Mouse (Mus musculus) hematopoietic multipotent progenitor cell, adult 10-12 weeks (in vitro differentiated cells): ENCODE results near the gene Klhl2. TPM values are rescaled to one million over a fixed set of nuclear protein-coding genes. Genes with fewer than 3 reads are reported as not detected.

Source experiments
- polyA plus RNA-seq: library from polyadenylated mRNA; stranded (reverse); fragments of >175 nt; gene quantifications from 2 replicates; pipeline ENCODE4 v1.2.3, GENCODE M21; 2012; ENCODE audit warnings: low replicate concordance

The Klhl2 gene
- polyA plus RNA-seq = 4.5 and 4.7 TPM in 2 replicates

DNA sequence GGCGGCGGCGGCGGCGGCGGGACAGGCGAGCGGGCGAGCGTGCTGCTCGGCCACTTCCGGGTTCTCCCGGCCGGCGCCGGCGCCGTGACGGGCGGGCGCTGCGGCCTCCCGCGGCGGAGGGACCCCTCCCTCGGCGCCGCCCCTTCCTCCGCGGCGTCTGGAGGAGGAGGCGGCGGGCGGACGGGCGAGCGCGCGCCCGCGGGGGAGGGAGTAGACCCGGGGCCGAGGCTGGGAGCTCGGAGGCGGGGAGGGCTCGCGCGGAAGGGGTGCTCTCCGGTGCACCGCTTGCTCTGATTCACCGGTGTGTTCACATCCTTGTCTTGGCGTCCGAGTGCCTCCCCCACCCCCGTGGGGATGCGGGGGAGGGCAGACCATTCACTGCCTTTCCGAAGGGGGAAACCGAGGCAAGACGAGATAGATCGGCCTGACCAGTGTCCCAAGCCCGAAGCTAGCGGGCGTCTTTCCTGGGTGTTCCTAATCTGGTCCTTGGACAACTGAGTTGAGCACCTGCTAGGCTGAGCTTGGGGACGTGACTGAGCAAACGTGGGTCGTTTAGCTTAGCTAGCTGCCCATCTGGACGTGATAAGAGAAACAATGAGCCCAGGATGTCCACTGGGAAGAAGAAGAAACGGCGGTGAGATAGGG is at the start of gene Klhl2:
Gene Klhl2, minus strand, starts transcription at position 121 of the 645 bp plus-strand sequence.

DNA sequence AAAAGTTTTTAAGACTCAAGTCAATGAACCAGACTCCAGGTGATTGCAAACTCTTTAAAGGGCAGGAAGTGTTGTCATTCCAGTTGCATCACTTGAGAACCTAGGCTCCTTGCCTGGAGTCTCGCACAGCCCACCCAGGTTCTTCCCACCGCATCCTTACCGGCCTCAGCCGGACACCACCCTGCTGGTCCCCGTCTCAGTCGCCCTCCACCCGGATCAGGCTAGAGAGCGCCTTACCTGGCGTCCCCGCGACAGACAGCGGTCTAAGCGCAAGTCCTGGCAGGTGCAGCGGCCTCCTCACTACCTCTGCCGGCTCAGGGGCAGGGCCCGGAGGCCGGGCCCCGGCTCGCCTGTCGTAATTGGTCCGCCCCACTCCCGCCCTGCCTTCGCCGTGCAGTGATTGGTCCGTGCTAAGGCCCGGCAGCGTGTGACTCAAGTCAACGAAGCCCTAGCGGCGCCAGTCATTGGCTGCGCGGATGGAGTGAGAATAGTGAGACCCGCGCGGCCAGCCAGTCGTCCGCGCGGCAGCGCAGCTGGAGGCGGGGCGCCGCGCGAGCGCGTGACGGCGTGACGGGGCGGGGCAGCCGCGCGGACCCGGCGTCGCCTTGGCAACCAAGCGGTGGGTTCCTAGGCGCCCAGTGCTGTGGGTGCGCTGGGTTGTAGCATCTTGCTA is 116.4 kb downstream of the Klhl2 start, which contains the start of gene Msmo1:
Gene Msmo1, minus strand, starts transcription at position 522 of the 673 bp plus-strand sequence.

DNA sequence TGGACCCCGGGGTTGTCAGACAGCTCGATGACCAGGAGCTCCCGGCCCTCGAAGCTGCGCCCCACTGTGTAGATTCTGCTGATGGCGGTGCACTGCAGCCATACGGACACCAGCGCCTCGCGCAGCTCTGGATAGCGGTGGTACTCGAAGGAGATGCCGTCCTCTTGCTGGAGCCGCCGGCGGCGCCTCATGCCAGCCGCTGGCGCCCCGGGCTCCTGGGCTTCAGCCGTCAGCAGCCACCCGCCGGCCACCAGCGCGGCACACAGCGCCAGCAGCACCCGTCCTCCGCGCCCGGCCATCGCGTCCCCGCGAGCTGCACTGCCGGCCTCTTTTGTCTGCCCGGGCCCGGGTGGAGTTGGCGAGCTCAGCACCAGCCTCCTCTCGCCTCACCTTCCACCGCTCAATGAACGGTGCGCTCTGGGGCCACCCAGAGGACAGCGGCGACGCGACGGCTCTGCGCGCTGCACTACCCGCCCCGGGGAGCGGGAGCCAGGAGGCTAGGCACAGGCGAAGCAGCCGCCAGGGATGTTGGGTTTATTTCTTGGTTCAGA is 157.1 kb downstream of the Klhl2 start, which contains the start of gene Cpe:
Gene Cpe, minus strand, starts transcription at position 404 of the 551 bp plus-strand sequence.

Other genes starting within 250 kb of the Klhl2 start
- gene Cpe, start 157.0 kb downstream of the Klhl2 start, polyA plus RNA-seq = 0.17 and 0.28 TPM in 2 replicates
- gene Msmo1, start 116.2 kb downstream of the Klhl2 start, polyA plus RNA-seq = 1.3 and 2.0 TPM in 2 replicates
- 54.8 and 97.1 TPM in 2 replicates for gene Tmem192, start 97.2 kb upstream of the Klhl2 start, polyA plus RNA-seq
- gene Trim75, start 137.8 kb upstream of the Klhl2 start, polyA plus RNA-seq = not detected in 2 replicates
- gene Trim61, start 168.5 kb upstream of the Klhl2 start, polyA plus RNA-seq = not detected in 2 replicates
- gene Trim60, start 168.6 kb upstream of the Klhl2 start, polyA plus RNA-seq = not detected in 2 replicates
- not detected in 2 replicates for gene Apela, start 187.3 kb upstream of the Klhl2 start, polyA plus RNA-seq
- gene Gm10663, start 225.0 kb upstream of the Klhl2 start, polyA plus RNA-seq = not detected in 2 replicates